Mouse (Mus musculus): ENCODE data around the gene Slc9a8. TPM values are rescaled to one million over a fixed set of nuclear protein-coding genes. Genes with fewer than 3 reads are reported as not detected.

Gene Slc9a8
- polyA plus RNA-seq, 1 experiment from 2014 or later, result 21.8 TPM

DNA sequence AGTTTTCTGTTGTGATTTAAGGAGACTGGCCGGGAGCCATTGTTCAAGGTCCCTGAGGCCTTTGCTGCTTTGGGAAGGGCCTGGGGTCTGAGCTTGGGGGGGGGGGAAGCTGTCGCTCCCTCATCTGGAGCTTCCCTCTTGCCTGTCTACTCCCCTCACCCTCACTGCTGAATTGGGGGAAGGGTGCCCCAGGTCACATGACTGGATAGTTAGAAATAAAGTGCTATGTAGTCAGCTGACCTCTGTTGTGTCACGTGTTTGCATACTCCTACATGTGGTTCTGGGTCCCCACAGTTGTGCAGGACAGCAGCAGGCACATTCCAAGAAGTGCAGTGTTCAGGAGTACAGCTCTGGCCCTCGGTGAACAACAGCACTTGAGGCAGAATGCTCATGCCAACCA is 55.2 kb downstream of the Slc9a8 start:
- Histone ChIP-seq H3K36me3 (ENCODE audit: control insufficient read depth, insufficient read depth, low read length) (0 out of 2 replicates have a peak, but pooled peaks cover 5% of the 10 kb centered on the region), H3K9ac (ENCODE audit: low read depth, low read length) (no peak overlapping the region; the same call in 1 of the 2 replicates), H3K9me3 (ENCODE audit: control insufficient read depth, low read length) (no peaks in the 10 kb centered on the region), H3K4me2 (replicated peaks; ENCODE audit: low read depth, low read length) (no peak overlapping the region), H3K27ac (ENCODE audit: low read depth, low read length) (0 out of 2 replicates have a peak overlapping the region, but pooled peaks have one; percentile 53), H3K4me3 (ENCODE audit: low read depth, low read length) (no peak overlapping the region), H3K4me1 (replicated peaks; ENCODE audit: control insufficient read depth, insufficient read depth, low read length) (peaks cover 3% of the 10 kb centered on the region; the same call in 1 of the 2 replicates), H3K27me3 (ENCODE audit: control insufficient read depth, insufficient read depth, low read length) (no peaks in the 10 kb centered on the region)
- no peak for ATAC-seq (ENCODE audit: low FRiP score)
- WGBS, result 74% methylated on average over 4 of the region's 4 CpGs
- no peak for DNase-seq (ENCODE audit: low spot score)

GRCm38 (mm10) chr2:167478128-167478527 is 56.6 kb downstream of the Slc9a8 start:
- no peaks in the 10 kb centered on the region for H3K27me3 ChIP-seq (ENCODE audit: control insufficient read depth, insufficient read depth, low read length)
- no peak overlapping the region for H3K4me2 ChIP-seq (replicated peaks; ENCODE audit: low read depth, low read length)
- 52% methylated on average over 2 of the region's 2 CpGs for WGBS
- no peak for ATAC-seq (ENCODE audit: low FRiP score)
- H3K36me3 ChIP-seq (ENCODE audit: control insufficient read depth, insufficient read depth, low read length), result 0 out of 2 replicates have a peak, but pooled peaks cover 2% of the 10 kb centered on the region
- DNase-seq (ENCODE audit: low spot score), result no peak
- no peak overlapping the region for H3K27ac ChIP-seq (ENCODE audit: low read depth, low read length)
- H3K4me3 ChIP-seq (ENCODE audit: low read depth, low read length), result no peak overlapping the region
- no peaks in the 10 kb centered on the region for H3K9me3 ChIP-seq (ENCODE audit: control insufficient read depth, low read length)
- H3K9ac ChIP-seq (ENCODE audit: low read depth, low read length), result no peak overlapping the region
- H3K4me1 ChIP-seq (replicated peaks; ENCODE audit: control insufficient read depth, insufficient read depth, low read length), result peaks cover 3% of the 10 kb centered on the region; the same call in 1 of the 2 replicates

- Histone ChIP-seq H3K27ac (ENCODE audit: low read depth, low read length) (no peak overlapping the region), H3K4me1 (replicated peaks; ENCODE audit: control insufficient read depth, insufficient read depth, low read length) (peaks cover 3% of the 10 kb centered on the region; the same call in 1 of the 2 replicates), H3K4me3 (ENCODE audit: low read depth, low read length) (no peak overlapping the region), H3K36me3 (ENCODE audit: control insufficient read depth, insufficient read depth, low read length) (0 out of 2 replicates have a peak, but pooled peaks cover 4% of the 10 kb centered on the region), H3K4me2 (replicated peaks; ENCODE audit: low read depth, low read length) (no peak overlapping the region), H3K9me3 (ENCODE audit: control insufficient read depth, low read length) (no peaks in the 10 kb centered on the region), H3K9ac (ENCODE audit: low read depth, low read length) (no peak overlapping the region), H3K27me3 (ENCODE audit: control insufficient read depth, insufficient read depth, low read length) (no peaks in the 10 kb centered on the region)
- ATAC-seq (ENCODE audit: low FRiP score) (no peak), DNase-seq (ENCODE audit: low spot score) (no peak)
- 90% methylated on average over 1 of the region's 1 CpGs for WGBS
These were observed 58.0 kb downstream of the Slc9a8 start for GRCm38 (mm10) chr2:167479501-167479900.

GRCm38 (mm10) chr2:167482681-167483080 is 61.2 kb downstream of the Slc9a8 start:
- H3K27ac ChIP-seq (ENCODE audit: low read depth, low read length), result no peak overlapping the region
- H3K9ac ChIP-seq (ENCODE audit: low read depth, low read length), result no peak overlapping the region
- H3K9me3 ChIP-seq (ENCODE audit: control insufficient read depth, low read length), result no peaks in the 10 kb centered on the region
- no peaks in the 10 kb centered on the region for H3K4me1 ChIP-seq (replicated peaks; ENCODE audit: control insufficient read depth, insufficient read depth, low read length)
- ATAC-seq (ENCODE audit: low FRiP score) (no peak), DNase-seq (ENCODE audit: low spot score) (no peak)
- WGBS, result 94% methylated on average over 4 of the region's 4 CpGs
- 0 out of 2 replicates have a peak, but pooled peaks cover 4% of the 10 kb centered on the region for H3K36me3 ChIP-seq (ENCODE audit: control insufficient read depth, insufficient read depth, low read length)
- H3K4me2 ChIP-seq (replicated peaks; ENCODE audit: low read depth, low read length), result no peak overlapping the region
- H3K27me3 ChIP-seq (ENCODE audit: control insufficient read depth, insufficient read depth, low read length), result no peaks in the 10 kb centered on the region
- H3K4me3 ChIP-seq (ENCODE audit: low read depth, low read length), result no peak overlapping the region

DNA sequence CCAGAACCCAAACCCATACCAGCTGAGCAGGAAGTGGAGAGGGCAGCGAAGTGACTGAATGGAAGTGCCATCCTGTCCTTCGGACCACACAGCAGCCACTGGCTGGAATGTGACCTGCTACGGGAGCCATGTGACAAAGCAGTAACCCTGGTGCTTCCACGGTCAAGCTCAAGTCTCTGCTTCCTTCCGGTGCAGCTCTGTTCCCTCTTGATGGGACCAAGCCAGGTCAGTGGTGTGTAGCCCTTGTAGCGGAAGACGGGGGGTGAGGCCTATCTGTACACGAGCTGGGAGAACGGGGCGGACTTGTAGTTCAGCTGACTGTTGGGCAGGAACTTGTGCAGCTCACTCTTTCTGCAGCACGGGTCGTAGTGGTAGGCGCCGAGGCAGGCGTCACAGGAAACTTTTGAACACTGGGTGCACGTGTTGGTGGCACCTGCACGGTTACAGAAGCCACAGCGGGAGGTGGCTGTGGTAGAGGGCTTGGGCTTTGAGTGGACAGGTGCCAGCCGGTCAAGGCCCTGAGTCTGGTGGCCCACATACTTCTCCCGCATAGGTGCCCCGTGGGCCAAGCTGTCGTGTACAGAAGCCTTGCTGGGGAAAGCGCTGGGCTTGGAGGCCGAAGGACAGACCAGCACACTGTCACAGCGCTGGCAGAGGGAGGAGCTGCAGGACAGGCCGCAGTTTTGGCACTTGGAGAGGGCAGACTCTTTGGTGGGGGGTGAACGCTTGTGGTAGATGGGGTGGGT is 61.7 kb downstream of the Slc9a8 start:
- H3K4me3 ChIP-seq (ENCODE audit: low read depth, low read length), result no peak overlapping the region
- 0 out of 2 replicates have a peak, but pooled peaks cover 4% of the 10 kb centered on the region for H3K36me3 ChIP-seq (ENCODE audit: control insufficient read depth, insufficient read depth, low read length)
- H3K9me3 ChIP-seq (ENCODE audit: control insufficient read depth, low read length), result no peaks in the 10 kb centered on the region
- no peak overlapping the region for H3K4me2 ChIP-seq (replicated peaks; ENCODE audit: low read depth, low read length)
- H3K4me1 ChIP-seq (replicated peaks; ENCODE audit: control insufficient read depth, insufficient read depth, low read length), result no peaks in the 10 kb centered on the region
- H3K27ac ChIP-seq (ENCODE audit: low read depth, low read length), result no peak overlapping the region
- H3K27me3 ChIP-seq (ENCODE audit: control insufficient read depth, insufficient read depth, low read length), result no peaks in the 10 kb centered on the region
- no peak overlapping the region for H3K9ac ChIP-seq (ENCODE audit: low read depth, low read length)
- ATAC-seq (ENCODE audit: low FRiP score) (no peak), DNase-seq (ENCODE audit: low spot score) (no peak)
- 94% methylated on average over 27 of the region's 27 CpGs for WGBS

DNA sequence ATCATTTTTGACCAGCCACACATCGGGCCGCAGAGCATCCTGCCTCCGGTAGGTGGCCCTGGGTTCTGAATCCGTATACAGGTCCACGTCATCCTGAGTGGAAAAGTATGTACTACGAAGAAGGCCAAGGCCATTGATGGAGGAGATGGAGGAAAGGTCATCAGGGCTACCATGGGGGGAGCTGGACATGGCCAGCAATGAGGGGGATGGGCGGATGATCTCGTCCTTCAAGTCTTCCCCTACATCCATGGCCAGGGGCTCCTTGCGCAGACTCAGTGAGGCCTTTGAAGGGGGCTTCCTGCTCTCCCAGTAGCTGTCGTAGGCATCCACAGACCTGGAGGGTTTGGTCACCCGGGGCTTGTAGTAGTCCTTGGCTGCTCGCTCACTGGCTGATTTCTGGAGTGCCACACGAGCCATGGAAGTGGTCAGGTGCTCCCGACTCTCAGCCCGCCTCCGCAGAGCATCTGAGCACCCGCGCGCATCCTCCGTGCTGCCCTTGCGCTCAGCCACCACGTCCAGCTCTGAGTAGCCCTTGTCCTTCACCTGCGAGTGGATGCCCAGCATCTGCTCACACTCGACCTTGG is 62.4 kb downstream of the Slc9a8 start:
- no peak overlapping the region for H3K27ac ChIP-seq (ENCODE audit: low read depth, low read length)
- ATAC-seq (ENCODE audit: low FRiP score) (no peak), DNase-seq (ENCODE audit: low spot score) (no peak)
- 96% methylated on average over 24 of the region's 24 CpGs for WGBS
- H3K9me3 ChIP-seq (ENCODE audit: control insufficient read depth, low read length), result no peaks in the 10 kb centered on the region
- H3K4me3 ChIP-seq (ENCODE audit: low read depth, low read length), result no peak overlapping the region
- no peak overlapping the region for H3K4me2 ChIP-seq (replicated peaks; ENCODE audit: low read depth, low read length)
- no peaks in the 10 kb centered on the region for H3K4me1 ChIP-seq (replicated peaks; ENCODE audit: control insufficient read depth, insufficient read depth, low read length)
- 0 out of 2 replicates have a peak, but pooled peaks cover 4% of the 10 kb centered on the region for H3K36me3 ChIP-seq (ENCODE audit: control insufficient read depth, insufficient read depth, low read length)
- no peak overlapping the region for H3K9ac ChIP-seq (ENCODE audit: low read depth, low read length)
- H3K27me3 ChIP-seq (ENCODE audit: control insufficient read depth, insufficient read depth, low read length), result no peaks in the 10 kb centered on the region

DNA sequence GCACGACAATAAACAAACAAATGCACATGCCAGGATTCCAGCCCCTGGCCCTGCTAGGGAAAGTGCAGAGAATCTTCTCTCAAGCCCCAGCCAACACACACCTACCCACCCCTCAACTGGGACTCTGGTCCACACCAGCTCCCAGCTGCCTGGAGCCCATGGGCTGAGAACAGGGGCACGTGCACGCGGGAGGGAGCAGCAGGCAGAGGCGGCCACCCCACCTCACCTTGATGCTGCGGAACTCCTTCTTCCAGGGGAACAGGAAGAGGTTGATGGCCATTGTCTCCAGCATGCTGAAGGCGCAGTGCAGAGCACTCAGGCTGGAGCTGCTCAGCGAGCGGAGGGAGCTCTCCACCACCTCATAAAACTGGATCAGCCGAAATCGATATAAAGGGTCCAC is 63.4 kb downstream of the Slc9a8 start:
- H3K4me2 ChIP-seq (replicated peaks; ENCODE audit: low read depth, low read length), result no peak overlapping the region
- H3K9ac ChIP-seq (ENCODE audit: low read depth, low read length), result no peak overlapping the region
- H3K36me3 ChIP-seq (ENCODE audit: control insufficient read depth, insufficient read depth, low read length), result 0 out of 2 replicates have a peak, but pooled peaks cover 4% of the 10 kb centered on the region
- H3K27me3 ChIP-seq (ENCODE audit: control insufficient read depth, insufficient read depth, low read length), result no peaks in the 10 kb centered on the region
- WGBS, result 95% methylated on average over 11 of the region's 11 CpGs
- no peak overlapping the region for H3K27ac ChIP-seq (ENCODE audit: low read depth, low read length)
- ATAC-seq (ENCODE audit: low FRiP score) (no peak), DNase-seq (ENCODE audit: low spot score) (no peak)
- H3K4me1 ChIP-seq (replicated peaks; ENCODE audit: control insufficient read depth, insufficient read depth, low read length), result no peaks in the 10 kb centered on the region
- no peaks in the 10 kb centered on the region for H3K9me3 ChIP-seq (ENCODE audit: control insufficient read depth, low read length)
- no peak overlapping the region for H3K4me3 ChIP-seq (ENCODE audit: low read depth, low read length)

DNA sequence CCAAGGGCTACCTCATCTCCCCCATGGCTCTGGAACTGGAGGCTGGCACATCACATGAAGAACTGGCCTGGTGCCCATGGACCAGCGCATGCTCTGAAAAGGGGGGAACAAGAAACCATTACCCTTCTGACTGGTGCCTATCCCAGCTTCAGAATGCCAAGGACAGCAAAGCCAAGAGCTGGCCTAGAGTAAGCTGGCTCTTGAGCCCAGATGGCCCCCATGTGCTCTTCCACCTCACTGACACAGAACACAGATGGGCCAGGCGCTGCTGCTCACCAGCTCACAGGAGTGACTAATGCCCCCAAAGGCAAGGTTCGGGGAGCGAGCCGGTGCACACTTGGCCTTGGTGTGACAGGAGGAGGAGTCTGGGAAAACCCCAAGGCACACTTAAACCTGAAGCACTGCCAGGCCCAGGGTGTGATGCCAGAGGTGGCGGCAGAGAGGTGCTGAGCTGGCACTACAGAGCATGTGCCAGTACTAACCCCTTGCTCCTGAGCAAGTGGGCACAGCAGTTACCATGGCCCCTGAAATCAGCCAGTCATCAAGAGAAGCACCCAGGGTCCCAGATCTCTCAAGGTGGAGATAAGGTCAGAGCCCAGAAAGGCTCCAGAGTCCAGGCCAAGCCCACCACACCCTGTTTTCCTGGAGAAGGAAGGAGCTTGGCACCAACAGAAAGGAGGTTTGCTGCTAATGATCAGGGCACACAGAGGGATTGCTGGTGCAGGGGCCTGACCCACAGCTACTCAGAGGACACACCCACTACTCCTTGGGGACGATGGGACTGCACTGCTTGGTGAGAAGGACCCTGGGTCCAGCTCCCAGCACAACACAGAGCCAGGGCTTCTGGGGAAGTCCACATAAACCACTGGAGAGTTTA is 64.2 kb downstream of the Slc9a8 start:
- 90% methylated on average over 7 of the region's 7 CpGs for WGBS
- H3K9ac ChIP-seq (ENCODE audit: low read depth, low read length), result no peak overlapping the region

More for the DNA sequence above, 64.2 kb downstream of the Slc9a8 start:
- Histone ChIP-seq H3K27me3 (ENCODE audit: control insufficient read depth, insufficient read depth, low read length) (no peaks in the 10 kb centered on the region), H3K4me2 (replicated peaks; ENCODE audit: low read depth, low read length) (no peak overlapping the region), H3K4me3 (ENCODE audit: low read depth, low read length) (no peak overlapping the region), H3K36me3 (ENCODE audit: control insufficient read depth, insufficient read depth, low read length) (0 out of 2 replicates have a peak, but pooled peaks cover 4% of the 10 kb centered on the region), H3K9me3 (ENCODE audit: control insufficient read depth, low read length) (no peaks in the 10 kb centered on the region), H3K27ac (ENCODE audit: low read depth, low read length) (no peak overlapping the region), H3K4me1 (replicated peaks; ENCODE audit: control insufficient read depth, insufficient read depth, low read length) (no peaks in the 10 kb centered on the region)
- no peak for ATAC-seq (ENCODE audit: low FRiP score)
- DNase-seq (ENCODE audit: low spot score), result no peak
